Mouse (Mus musculus) embryo, embryonic 10.5 days (tissue): ENCODE measurements at regions not wholly inside any gene's neighbourhood (a gene's known extent, or its start where the extent isn't known, plus 50 kb on each side); places are given as distances from the start of the nearest gene placed in this dataset.
A peak's percentile ranks its signal among the peaks of the same experiment; 100 is the strongest.

Experiments used
- DNase-seq: peaks from one replicate; pipeline ENCODE4 v3.0.0-alpha.2; 2015; ENCODE audit warnings: low spot score

DNA sequence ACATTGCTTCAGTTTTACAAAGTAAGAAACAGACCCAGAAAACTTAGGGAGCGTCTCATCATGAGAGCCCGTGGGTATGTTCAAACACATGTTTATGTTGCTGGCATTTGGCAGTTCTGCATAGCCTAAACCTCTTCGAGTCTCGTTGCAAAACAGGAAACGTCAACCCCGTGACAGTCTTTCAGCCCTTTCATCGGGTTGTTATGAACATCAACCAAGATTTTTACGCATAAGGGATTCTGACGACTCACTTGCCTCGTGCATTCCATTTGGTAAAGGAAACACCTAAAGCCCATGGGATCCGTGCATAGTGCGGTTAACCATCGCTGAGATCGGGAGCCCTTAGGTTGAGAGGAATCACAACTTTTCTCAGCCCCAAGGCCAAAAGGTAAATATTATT, 115.7 kb downstream of the Gpam start:
- DNase-seq, result no peak

DNA sequence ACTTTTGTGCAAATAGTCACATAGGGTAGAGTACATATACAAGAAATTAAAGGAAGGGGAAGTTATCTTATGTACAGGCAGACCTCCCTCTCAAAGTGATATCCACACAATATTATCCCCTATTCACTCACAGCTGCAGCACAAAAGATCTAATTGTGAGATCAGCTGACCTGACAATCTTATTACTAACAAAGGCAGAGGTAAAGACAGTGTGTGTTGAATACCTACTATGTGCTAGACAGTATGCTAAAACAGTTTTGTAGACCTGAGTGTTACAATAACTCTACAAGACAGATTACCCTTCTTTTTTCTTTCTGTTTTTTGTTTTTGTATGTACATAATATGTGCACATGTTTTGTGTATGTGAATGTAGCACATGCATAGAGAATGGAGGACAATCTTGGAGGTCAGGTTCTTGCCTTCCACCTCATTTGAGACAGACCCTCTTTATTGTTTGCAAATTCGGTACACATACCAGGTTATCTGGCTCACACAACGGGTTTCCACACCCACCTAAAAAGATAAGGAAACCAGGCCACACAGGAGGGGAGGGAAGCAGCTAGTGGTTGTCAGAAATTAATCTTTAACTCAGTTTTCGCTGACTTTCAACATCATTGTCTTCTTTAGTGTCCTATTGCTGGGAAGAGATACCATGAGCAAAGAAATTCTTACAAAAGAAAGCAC, 118.4 kb downstream of the Gpam start:
- DNase-seq, result no peak

DNA sequence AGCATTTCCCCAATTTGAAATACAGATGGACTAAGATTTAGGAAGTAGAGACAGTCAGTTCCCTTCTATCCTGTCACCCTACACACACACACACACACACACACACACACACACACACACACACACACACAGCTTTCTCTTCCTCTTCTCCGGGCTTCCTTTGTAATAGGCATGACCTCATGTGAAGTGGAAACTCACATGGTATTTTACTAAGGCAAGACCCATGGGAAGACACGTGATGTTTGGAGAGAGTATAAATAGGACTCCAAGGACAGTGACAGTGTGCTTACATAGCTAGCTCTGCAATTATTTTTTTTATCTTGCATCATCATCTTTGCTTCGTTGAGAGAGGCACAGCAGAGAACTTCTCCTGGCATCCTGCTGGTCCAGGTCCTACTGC, 137.1 kb downstream of the Gpam start:
- DNase-seq, result no peak

DNA sequence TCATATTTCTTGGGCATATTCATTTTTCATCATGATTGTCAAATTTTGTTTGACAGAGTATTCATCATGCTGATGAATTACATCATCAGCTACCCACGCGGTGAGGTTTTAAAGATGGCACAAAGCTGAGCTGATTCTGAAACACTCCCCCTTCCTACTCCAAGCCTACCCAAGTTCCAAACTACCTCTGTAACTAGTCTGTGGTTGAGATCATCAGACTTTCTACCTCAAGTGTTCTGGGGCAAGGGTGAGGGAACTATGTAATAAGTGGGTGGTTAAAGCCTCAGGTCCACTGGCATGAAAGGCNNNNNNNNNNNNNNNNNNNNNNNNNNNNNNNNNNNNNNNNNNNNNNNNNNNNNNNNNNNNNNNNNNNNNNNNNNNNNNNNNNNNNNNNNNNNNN, 142.5 kb downstream of the Gpam start:
- no peak for DNase-seq

DNA sequence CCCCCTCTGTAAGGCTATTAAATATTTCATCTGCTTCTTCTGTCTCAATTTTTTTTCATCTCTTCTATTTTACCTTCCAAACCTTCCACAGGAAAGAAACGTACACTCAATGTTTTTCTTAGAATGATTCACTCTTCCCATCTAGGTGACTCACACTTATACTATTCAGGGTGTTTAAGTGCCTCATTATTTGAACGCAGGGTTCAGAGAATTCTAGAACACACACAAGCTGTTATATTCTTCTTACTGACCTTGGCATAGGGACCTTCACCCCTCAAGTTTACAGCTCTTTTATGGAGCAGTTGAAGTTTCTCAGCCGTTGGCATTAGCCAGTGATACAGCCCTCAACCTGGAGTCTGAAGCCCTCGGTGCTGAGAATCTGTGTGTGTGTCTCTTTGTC, 144.2 kb downstream of the Gpam start:
- DNase-seq, result no peak

DNA sequence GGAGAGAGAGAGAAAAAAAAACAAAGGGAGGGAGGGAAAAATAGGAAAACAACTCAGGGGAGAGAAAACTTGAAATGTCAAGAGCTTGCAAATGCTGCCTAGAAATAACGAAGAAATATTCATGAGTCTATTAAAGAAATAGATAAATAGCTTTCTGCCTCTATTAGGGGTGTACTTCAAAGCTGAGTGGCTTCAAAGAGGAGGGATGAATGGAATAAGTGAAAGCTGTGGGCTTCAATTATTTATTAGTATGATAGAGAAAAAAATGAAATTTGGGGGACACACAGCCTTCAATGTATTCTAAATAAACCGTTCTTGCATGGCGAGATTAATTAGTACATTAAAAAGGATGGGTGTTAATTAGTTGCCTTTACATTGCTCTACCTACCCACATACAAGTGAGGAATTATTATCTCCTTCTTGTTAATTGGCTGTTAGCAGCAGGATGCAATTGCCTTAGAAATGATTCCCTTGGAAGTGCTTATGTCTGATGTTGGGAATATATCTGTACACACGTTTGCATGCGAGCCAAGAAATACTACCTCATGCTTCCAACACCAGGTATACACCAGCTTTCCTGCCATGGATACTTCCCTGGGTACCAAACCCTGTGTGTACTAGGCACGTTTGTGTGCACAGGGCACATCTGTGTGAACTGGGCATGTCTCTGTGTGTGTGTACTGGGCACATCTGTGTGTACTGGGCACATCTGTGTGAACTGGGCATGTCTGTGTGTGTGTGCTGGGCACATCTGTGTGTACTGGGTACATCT, 155.4 kb downstream of the Gpam start:
- no peak for DNase-seq

DNA sequence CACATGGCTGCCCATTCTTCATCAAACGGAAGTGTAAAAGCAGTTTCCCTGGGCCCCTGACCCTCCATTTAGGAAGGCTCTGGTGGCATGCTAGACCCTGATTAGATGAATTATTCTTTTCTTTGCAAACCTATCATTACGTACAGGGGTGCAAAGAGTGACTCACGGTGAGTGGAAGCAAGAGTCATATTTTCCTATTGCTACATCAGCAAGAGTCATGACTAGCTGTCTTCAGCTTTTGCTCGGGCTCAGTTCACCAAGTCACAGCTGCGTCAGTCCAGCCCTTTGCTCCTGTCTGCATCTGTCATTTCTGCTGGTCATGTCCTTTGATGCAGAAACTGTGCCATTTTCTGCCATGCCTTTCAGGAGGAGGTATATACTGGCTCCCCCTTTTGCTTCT, 168.7 kb downstream of the Gpam start:
- DNase-seq, result no peak

DNA sequence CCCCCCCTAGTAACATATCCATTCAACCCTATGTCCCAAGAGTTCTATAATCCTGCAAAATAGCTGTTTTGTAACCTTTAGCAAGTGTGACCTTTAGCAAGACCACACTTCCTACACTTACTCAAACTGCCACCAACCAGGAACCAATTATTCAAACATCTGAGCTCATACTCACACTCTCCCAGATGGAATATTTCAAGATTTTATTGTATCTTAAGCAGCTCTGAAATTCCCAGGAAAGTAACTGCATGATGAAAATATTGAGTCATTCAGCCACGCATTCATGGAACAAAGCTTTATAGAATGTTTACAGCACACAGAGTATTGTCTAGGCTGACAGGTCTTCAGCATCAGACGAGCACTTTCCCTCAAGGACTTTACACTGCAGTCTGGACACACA, 171.9 kb downstream of the Gpam start:
- no peak for DNase-seq

DNA sequence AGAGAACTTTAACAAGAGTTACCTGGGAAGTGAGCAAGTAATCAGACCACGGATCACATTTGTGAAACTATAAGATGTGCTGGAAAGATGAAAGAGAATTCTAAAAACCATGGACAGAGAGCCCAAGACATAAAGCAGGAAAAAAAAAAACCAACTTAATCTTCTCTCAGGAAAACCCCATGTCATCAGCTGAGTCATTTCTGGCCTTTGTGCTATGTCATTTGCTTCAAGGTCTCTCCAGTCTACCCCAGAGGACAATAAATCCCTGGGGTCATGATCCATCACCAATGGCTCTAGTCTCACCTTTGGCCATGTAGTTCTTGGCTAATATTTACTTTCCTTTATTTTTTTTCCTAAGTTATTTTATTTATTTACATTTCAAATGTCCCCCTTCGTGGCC, 174.5 kb downstream of the Gpam start:
- no peak for DNase-seq

DNA sequence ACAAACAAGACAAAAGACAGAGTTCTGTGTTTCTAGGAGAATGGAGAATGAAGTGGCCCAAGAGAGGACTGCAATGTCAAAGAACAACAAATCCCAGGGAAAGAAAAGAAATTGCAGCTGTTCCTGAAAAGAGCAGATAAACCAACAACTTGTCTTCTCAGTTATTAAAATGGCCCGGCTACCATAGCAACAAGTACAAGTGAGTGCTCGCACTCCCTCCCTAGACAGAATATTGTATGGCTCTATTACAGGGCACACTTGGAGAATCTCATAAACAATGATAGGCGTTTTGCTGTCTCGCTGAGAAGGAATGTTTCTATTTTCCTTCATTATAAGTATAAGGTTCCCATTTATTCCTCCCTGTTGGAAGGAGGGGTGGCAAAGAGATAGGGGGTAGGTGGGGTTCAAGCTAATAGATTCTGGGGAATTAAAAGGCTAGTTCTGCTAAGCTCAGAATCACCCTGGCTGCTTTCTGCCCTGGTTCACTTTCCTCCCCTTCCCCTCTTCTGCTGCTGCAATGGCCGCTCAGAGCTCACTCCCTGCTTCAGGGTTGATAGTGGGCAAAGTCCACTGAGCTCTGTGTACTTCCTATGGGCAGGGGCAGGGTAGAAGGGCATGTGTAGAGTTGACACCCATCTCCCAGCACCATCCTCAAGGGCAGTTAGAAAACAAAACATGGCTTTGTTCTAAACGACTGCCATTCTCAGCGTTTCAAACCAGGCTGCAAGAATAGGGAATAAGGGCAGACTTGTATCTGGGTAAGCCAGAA, 178.5 kb downstream of the Gpam start:
- DNase-seq, result peak; percentile 4

DNA sequence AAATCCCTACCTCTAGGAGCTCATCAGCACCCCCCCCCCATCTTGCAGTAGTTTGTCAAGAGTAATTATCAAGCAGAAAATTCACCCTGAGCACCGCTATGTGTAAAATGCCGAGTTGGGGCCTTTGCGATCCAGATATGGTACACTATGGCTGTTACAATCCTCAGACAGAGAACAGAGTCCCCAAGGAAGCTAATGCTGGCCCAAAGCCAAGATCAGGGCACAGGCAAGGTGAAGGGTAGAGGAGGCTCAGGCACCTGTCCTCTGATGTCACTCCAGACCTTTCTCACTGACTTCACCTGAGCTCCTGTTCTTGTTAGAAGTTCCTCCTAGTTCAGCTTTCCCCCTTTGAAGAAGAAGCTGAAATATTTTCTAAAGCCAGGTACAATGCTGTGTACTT, 179.5 kb downstream of the Gpam start:
- no peak for DNase-seq

DNA sequence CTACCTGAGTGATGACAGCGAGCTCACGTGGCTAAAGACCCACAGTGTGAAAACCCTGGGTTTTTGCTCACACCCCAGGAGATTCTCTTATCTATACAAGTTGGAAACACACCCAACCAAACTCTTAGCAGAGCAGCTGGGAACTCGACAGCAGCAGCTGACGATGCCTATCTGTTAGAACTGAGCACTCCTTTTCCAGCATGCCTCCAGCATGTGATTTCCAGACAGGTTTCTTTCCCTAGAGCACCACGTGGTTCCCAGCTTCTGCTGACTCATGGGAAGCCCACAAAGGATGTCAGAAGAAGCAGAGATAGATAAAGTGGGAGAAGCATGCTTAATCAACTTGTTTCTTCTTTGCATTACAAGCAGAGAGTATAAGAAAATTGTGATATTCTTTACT, 194.5 kb downstream of the Gpam start:
- no peak for DNase-seq

DNA sequence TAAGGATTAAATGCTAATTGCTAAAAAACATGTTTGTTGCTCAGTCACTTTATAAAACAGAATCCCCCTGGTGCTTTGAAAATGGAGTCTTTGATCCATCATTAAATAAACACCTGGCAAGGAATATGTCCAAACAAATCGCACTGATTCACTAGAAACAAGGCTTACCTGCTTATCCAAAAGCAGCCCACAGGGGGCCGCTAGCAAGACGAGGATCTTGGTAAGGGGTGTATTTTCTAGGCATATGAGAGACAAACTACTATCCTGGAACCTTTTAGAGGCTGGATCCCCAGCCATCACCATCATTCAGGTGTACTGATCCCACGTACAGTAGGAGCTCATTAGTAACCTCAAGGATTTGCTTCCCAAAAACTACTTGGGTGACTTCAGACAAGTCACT, 201.2 kb downstream of the Gpam start:
- no peak for DNase-seq

DNA sequence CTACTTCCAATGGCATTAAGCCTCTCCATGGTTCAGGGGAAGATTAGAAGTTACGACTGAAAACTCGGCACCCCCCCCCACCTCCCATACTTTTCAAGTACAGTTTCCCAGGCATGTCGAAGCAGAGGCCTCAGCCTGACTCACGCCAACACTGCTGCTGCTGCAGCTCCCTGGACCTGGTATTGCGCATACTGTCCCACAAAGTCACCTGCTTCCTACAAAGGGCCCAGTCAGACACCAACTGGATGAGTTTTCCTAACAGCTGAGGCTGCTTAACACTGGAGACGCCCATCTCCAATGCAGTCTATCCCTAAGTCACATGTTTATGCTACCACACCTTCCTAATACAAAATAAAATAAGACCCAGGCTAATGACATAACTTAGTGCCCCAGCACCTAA, 207.4 kb downstream of the Gpam start:
- DNase-seq, result no peak

DNA sequence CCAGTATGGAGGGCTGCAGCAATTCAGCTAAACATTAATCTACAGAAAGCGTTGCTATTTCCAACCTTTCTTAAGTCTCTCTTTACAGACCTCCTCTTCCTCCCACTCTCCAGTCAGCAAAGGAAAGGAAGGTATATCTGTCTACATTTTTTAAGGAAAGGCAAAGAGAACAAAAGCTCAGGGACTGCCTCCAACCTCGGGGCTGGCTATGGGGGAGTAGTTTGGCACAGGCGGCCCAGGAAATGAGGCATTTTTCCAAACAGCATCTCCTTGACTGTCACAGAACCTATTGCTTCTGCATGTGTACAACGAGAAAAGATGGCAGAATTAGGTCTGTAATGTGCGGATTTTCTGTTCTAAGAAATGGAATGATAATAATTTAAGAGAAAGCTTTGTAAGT, 233.4 kb downstream of the Gpam start:
- no peak for DNase-seq

DNA sequence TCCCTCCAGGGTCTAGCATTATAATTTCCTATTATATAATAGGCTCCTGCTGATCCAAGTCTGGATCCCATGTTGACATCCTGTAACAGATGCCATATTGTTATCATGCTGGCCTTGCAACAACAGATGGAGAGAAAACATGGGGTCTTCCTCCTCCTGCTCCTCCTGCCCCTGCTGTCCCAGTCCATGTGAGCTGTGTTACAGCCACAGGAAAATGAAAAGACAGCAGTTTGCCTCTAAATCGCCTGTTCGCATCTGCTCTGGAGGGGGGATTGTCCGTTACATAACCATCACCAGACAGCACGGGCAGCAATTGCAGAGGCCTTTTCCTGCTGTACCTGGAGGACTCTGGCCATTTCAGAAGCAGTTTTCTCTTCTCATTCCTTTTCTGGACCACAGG, 260.0 kb downstream of the Gpam start:
- no peak for DNase-seq

DNA sequence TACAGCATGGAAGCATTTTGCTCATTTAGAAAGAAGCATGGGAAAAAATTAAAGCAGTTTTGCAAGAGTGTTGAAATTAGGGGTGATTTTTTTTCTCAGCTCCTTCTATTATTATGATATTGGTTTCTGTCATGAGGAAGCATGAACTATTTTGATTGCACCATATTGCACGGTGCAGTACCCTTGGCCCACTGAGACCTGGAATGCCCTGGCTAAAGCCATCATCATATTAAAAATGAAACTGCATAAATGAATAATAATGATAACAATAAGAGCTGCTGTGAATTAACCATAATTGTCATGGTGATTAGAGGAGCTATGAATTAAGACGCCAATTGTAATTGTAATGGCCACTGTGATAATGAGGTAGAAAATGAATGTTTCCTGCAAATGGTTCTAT, 271.8 kb downstream of the Gpam start:
- no peak for DNase-seq

DNA sequence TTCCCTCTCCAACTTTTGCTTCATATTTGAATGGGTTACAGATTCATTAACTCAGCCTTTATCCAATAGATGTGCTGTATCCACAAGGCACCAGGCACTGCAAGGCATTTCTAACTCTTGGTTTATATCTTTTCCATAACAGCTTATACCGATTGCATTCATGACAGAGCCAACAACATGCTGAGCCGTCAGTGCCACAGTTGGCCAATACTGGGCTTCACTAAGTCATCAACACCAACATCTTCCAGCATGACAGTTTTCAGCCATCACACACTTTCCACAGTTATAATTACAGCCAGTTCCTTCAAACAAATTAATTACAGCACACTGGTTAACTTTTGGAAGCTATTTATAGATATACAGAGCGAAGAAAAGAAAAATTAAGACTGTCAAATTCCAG, 288.8 kb downstream of the Gpam start:
- DNase-seq, result no peak

DNA sequence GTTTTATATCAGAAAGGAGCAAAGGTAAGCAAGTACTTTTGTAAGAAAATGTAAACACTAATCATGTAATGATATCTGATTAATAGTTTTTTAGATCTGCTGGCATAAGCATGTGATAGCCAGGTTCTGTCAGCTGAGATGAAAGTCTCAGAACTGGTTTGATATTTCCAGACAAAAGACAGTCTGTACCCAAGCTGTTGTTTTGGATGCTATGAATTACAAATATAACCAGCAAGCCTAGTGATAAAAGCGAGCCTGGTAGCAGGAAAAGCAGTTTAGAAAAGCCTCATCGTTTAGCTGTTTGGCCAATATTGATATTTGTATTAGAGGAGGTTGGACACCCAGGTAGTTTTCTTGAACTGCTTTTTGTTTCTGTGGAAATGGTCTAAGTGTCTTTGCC, 290.6 kb downstream of the Gpam start:
- DNase-seq, result no peak

DNA sequence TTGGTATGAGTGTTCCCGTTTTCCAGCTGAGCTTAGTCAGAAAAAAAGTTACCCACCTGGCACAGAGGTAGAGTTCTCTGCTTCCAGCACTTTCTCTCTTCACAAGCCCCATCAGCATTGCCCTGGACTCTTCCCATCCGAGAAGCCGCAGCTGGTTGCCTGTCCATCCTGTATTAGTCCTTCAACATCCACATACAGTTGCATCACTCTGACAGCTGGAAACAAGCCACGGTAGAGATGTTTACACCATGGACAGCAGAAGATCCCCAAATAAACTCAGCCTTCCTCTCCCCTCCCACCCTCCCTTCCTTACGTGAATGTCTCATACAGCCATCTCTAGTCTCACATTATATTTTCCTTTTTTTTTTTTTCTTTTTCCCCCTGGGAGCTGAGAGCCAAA, 304.9 kb downstream of the Gpam start:
- no peak for DNase-seq

DNA sequence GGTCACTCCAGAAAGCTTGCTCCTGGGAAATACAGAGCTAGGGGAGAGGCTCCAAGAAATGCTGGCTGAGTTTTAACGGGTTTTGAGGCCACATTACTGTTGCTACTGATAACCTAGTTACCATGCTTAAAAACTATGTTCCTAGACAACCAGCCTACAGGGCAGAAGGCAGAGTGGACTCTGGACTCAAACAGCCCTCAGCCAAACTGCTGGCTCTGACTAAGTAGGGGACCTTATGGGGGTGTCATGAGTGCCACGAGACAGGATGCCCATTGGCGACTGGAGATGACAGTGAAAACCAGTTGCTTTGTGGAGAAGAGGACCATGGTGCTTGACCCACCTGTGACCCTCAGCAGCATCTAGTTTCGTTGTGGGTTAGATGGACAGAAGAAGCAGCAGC, 306.5 kb downstream of the Gpam start:
- DNase-seq, result no peak

DNA sequence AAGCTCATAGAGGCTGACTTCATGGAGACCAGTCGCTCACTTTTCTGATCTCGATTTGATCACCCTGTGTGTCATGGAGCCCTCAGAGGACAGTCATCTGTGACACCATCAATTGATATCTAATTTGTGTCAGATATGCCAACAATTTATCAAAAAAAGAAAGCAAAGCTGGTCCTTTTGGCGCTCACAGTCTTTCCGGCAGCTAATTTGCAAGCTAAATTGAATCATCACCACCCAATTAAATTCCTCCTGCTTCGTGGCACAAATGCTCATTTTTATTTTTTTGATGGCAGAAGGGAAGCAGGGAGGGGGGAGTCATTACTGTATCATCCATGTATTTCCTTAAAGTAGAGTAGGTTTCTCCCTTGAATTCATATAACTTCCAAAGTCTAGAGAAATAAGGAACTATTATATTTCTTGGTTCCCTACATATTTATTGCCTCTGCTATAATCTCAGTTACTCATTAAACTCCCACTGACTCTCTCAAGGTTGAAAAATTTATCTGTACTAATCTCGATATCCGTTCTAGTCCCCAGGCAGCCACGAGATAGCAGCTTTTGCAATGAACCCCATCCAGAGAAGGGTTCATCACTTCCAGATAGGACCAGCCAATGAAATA, 325.8 kb downstream of the Gpam start:
- no peak for DNase-seq

DNA sequence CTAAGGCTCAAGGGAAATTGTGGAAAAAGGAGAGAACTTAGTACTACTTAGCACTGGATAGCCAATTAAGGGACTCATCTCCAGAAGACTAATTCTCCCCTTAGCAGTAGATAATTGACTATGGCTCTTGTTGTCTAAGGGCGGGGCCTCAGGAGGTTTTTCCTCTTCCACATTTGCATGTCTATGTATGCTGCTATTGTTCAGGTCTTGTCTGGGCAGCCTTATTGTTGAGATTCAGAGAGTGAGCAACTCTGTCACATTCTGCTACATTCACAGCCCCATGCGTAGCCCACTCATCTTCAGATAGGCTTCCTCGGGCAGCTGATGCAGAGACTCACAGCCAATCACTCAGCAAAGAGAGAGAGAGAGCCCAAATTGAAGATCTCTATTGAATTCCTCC, 339.9 kb downstream of the Gpam start:
- no peak for DNase-seq
